Mouse (Mus musculus): ENCODE results near the gene Crat. TPM values are rescaled to one million over a fixed set of nuclear protein-coding genes. Genes with fewer than 3 reads are reported as not detected.
A peak's percentile ranks its signal among the peaks of the same experiment; 100 is the strongest.

Gene Crat
- polyA plus RNA-seq, 1 experiment from 2014 or later, result 64.3 TPM

DNA sequence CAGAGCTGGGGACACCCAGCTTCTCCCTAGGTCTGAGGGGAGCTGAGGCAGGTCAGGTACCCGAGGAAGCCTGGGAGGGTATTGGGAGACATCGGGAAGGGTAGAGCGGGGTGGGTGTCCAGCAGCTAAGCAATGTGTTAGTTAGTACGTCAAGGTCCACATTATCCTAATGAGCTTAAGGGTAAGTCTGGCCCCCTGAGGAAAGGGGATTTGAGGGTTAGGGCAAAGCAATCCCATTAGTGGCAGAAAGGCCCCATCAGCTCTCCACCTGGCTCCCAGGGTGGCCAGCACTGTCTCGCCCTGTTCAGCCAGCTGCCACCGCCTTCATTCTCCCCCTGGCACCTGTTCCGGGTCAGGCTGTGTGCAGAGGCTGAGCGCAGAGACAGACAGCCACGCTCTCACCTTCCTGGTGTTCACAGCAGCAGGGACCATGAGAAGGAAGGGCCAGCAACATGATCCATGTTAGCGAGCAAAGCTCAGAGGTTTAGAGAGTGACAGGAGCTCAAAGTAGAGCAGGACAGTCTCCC is 17.6 kb downstream of the Crat start:
- ATAC-seq, result no peak

DNA sequence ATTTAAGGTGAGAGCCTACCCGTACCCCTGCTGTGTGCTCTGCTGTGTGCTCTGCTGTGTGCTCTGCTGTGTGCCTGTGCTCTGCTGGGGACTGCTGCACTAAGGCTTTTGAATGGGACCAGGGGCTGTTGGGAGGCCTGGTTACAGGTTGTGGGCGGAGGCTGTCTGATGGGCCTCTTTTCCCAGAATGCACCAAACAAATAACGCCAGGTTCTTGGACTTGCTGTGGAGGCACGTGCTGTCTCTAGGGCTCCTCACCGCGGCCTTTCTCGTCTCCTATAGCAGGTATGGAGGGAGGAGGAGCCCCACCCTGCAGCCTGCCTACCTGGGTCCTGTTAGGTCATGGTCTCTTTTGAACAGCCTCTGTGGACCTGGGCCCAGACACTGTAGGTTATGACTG is 19.4 kb downstream of the Crat start:
- Histone ChIP-seq H3K4me3 (ENCODE audit: low read depth, low read length) (no peak overlapping the region), H3K9me3 (ENCODE audit: low read length) (no peaks in the 10 kb centered on the region), H3K27me3 (ENCODE audit: insufficient read depth, low read length) (no peaks in the 10 kb centered on the region), H3K36me3 (replicated peaks; ENCODE audit: insufficient read depth, low read length) (peaks cover 23% of the 10 kb centered on the region), H3K4me2 (ENCODE audit: low read depth, low read length) (no peak overlapping the region), H3K4me1 (ENCODE audit: insufficient read depth) (peaks cover 9% of the 10 kb centered on the region), H3K9ac (replicated peaks) (no peak overlapping the region), H3K27ac (ENCODE audit: low read depth) (no peak overlapping the region)
- ATAC-seq, result no peak
- TF ChIP-seq EP300 (IDR thresholded peaks at IDR 0.05; ENCODE audit: low read depth), result no peak
- TF ChIP-seq CTCF (IDR thresholded peaks at IDR 0.05; ENCODE audit: low read depth), result no peak
- no peak for DNase-seq
- WGBS (ENCODE audit: insufficient replicate concordance), result 73% methylated on average over 7 of the region's 7 CpGs

More for the DNA sequence above, 17.6 kb downstream of the Crat start:
- no peak for DNase-seq
- no peak for TF ChIP-seq CTCF (IDR thresholded peaks at IDR 0.05; ENCODE audit: low read depth)
- TF ChIP-seq EP300 (IDR thresholded peaks at IDR 0.05; ENCODE audit: low read depth), result no peak
- Histone ChIP-seq H3K36me3 (replicated peaks; ENCODE audit: insufficient read depth, low read length) (peaks cover 39% of the 10 kb centered on the region), H3K4me1 (ENCODE audit: insufficient read depth) (peaks cover 6% of the 10 kb centered on the region), H3K4me3 (ENCODE audit: low read depth, low read length) (no peak overlapping the region), H3K27me3 (ENCODE audit: insufficient read depth, low read length) (no peaks in the 10 kb centered on the region), H3K4me2 (ENCODE audit: low read depth, low read length) (no peak overlapping the region), H3K9ac (replicated peaks) (no peak overlapping the region), H3K27ac (ENCODE audit: low read depth) (no peak overlapping the region), H3K9me3 (ENCODE audit: low read length) (no peaks in the 10 kb centered on the region)
- 93% methylated on average over 10 of the region's 10 CpGs for WGBS (ENCODE audit: insufficient replicate concordance)

GRCm38 (mm10) chr2:30395757-30396156 is 19.9 kb downstream of the Crat start:
- Histone ChIP-seq H3K4me3 (ENCODE audit: low read depth, low read length) (no peak overlapping the region), H3K27me3 (ENCODE audit: insufficient read depth, low read length) (no peaks in the 10 kb centered on the region), H3K36me3 (replicated peaks; ENCODE audit: insufficient read depth, low read length) (peaks cover 23% of the 10 kb centered on the region), H3K9me3 (ENCODE audit: low read length) (no peaks in the 10 kb centered on the region), H3K27ac (ENCODE audit: low read depth) (no peak overlapping the region), H3K9ac (replicated peaks) (no peak overlapping the region), H3K4me1 (ENCODE audit: insufficient read depth) (peaks cover 9% of the 10 kb centered on the region), H3K4me2 (ENCODE audit: low read depth, low read length) (no peak overlapping the region)
- TF ChIP-seq EP300 (IDR thresholded peaks at IDR 0.05; ENCODE audit: low read depth), result no peak
- TF ChIP-seq CTCF (IDR thresholded peaks at IDR 0.05; ENCODE audit: low read depth), result no peak
- WGBS (ENCODE audit: insufficient replicate concordance), result 84% methylated on average over 7 of the region's 7 CpGs
- no peak for ATAC-seq
- DNase-seq, result no peak

GRCm38 (mm10) chr2:30393370-30393656 is 22.3 kb downstream of the Crat start:
- Histone ChIP-seq H3K36me3 (replicated peaks; ENCODE audit: insufficient read depth, low read length) (peaks cover 13% of the 10 kb centered on the region), H3K4me3 (ENCODE audit: low read depth, low read length) (peak overlapping the region; percentile 88), H3K9ac (replicated peaks) (peak overlapping the region; percentile 81), H3K4me1 (ENCODE audit: insufficient read depth) (peaks cover 9% of the 10 kb centered on the region), H3K27me3 (ENCODE audit: insufficient read depth, low read length) (no peaks in the 10 kb centered on the region), H3K9me3 (ENCODE audit: low read length) (no peaks in the 10 kb centered on the region), H3K4me2 (ENCODE audit: low read depth, low read length) (peak overlapping the region; percentile 100), H3K27ac (ENCODE audit: low read depth) (peak overlapping the region; percentile 87; the same call in 1 of the 2 replicates)
- 47% methylated on average over 1 of the region's 1 CpGs for WGBS (ENCODE audit: insufficient replicate concordance)
- ATAC-seq, result no peak
- TF ChIP-seq EP300 (IDR thresholded peaks at IDR 0.05; ENCODE audit: low read depth) (no peak), CTCF (IDR thresholded peaks at IDR 0.05; ENCODE audit: low read depth) (no peak)
- no peak for DNase-seq

- H3K27me3 ChIP-seq (ENCODE audit: insufficient read depth, low read length), result no peaks in the 10 kb centered on the region
Measured at GRCm38 (mm10) chr2:30392577-30393369, 22.8 kb downstream of the Crat start.

DNA sequence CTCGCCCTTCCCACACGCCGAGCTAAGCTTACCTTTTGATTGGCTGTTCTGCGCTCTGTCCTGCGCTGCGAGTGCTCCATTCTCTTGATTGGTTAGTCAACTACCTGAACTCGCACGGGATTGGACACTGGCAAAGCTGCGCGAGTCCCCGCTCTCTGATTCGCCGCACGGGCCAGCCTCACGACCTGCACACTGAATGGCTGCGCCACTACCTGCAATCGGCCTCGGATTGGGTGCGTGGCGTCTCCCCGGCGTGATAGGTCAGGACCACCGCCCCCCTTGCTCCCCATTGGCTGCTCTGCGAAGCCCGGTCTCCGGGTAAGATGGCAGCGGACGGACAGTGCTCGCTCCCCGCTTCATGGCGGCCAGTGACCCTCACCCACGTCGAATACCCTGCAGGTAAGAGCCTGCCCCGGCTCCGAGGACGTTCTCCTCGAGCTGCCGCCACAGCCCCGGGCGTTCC is 23.5 kb downstream of the Crat start, which contains the start of gene Dolpp1:
Gene Dolpp1 (plus strand): TSS at position 141 of the 463 bp plus-strand sequence.
- Histone ChIP-seq H3K9ac (replicated peaks) (peak within 1 kb of the TSS; percentile 81), H3K4me2 (ENCODE audit: low read depth, low read length) (peak within 1 kb of the TSS; percentile 100), H3K4me3 (ENCODE audit: low read depth, low read length) (peak within 1 kb of the TSS; percentile 88), H3K27ac (ENCODE audit: low read depth) (peak within 1 kb of the TSS; percentile 87), H3K9me3 (ENCODE audit: low read length) (no peaks in the 10 kb centered on the region), H3K4me1 (ENCODE audit: insufficient read depth) (peaks cover 9% of the 10 kb centered on the region), H3K36me3 (replicated peaks; ENCODE audit: insufficient read depth, low read length) (peaks cover 8% of the 10 kb centered on the region), H3K27me3 (ENCODE audit: insufficient read depth, low read length) (no peaks in the 10 kb centered on the region)
- TF ChIP-seq EP300 (IDR thresholded peaks at IDR 0.05; ENCODE audit: low read depth), result peak; percentile 75; the same call in 1 of the 2 replicates
- no peak for TF ChIP-seq CTCF (IDR thresholded peaks at IDR 0.05; ENCODE audit: low read depth)
- peak; percentile 97 for ATAC-seq
- peak; percentile 96 for DNase-seq
- under 1% methylated on average over 40 of the region's 40 CpGs for WGBS (ENCODE audit: insufficient replicate concordance)

More at GRCm38 (mm10) chr2:30392577-30393369, 22.8 kb downstream of the Crat start:
- Histone ChIP-seq H3K9ac (replicated peaks) (peak overlapping the region; percentile 81), H3K4me1 (ENCODE audit: insufficient read depth) (peaks cover 9% of the 10 kb centered on the region), H3K36me3 (replicated peaks; ENCODE audit: insufficient read depth, low read length) (peaks cover 10% of the 10 kb centered on the region), H3K9me3 (ENCODE audit: low read length) (no peaks in the 10 kb centered on the region), H3K27ac (ENCODE audit: low read depth) (peak overlapping the region; percentile 87), H3K4me3 (ENCODE audit: low read depth, low read length) (peak overlapping the region; percentile 88), H3K4me2 (ENCODE audit: low read depth, low read length) (peak overlapping the region; percentile 100)
- under 1% methylated on average over 47 of the region's 54 CpGs for WGBS (ENCODE audit: insufficient replicate concordance)
- TF ChIP-seq EP300 (IDR thresholded peaks at IDR 0.05; ENCODE audit: low read depth), result no peak
- TF ChIP-seq CTCF (IDR thresholded peaks at IDR 0.05; ENCODE audit: low read depth), result no peak
- DNase-seq, result peak; percentile 86
- peak; percentile 68 for ATAC-seq
